Mouse (Mus musculus) intestine, embryonic 14.5 days (tissue): Measurements from ENCODE around the gene Litaf. TPM values are rescaled to one million over a fixed set of nuclear protein-coding genes. Genes with fewer than 3 reads are reported as not detected.

Experiments used
- ATAC-seq: fragments of 200-750 bp; cut with Nextera tagmentation; replicated peaks from 2 replicates; pipeline ENCODE4 v1.8.0; 2017; ENCODE audit warnings: low read depth, moderate number of reproducible peaks, moderate TSS enrichment, moderate library complexity; ENCODE audit not compliant: low FRiP score, low TSS enrichment
- DNase-seq: peaks from one replicate; pipeline ENCODE4 v3.0.0-alpha.2; 2018; ENCODE audit warnings: low spot score
- H3K27ac ChIP-seq: fragments of 300-500 bp; sonication (generic); 2 replicates; pipeline ENCODE4 v1.5.1; 2014; ENCODE audit warnings: low read depth, mild to moderate bottlenecking, control low read depth
- H3K27me3 ChIP-seq: fragments of 300-500 bp; sonication (generic); replicated peaks from 2 replicates; pipeline ENCODE4 v1.6.1; 2014; ENCODE audit warnings: low read length, control low read depth; ENCODE audit not compliant: control insufficient read depth, insufficient read depth
- H3K36me3 ChIP-seq: fragments of 300-500 bp; sonication (generic); 2 replicates; pipeline ENCODE4 v1.6.1; 2014; ENCODE audit warnings: low read length, control low read depth; ENCODE audit not compliant: control insufficient read depth, insufficient read depth
- H3K4me1 ChIP-seq: fragments of 300-500 bp; sonication (generic); replicated peaks from 2 replicates; pipeline ENCODE4 v1.6.1; 2014; ENCODE audit warnings: low read length, control low read depth, mixed read lengths; ENCODE audit not compliant: control insufficient read depth, insufficient read depth
- H3K4me2 ChIP-seq: fragments of 300-500 bp; sonication (generic); 2 replicates; pipeline ENCODE4 v1.6.1; 2014; ENCODE audit warnings: low read length
- H3K4me3 ChIP-seq: fragments of 300-500 bp; sonication (generic); 2 replicates; pipeline ENCODE4 v1.5.1; 2014; ENCODE audit warnings: low read depth, low read length, control low read depth, mixed read lengths
- H3K9ac ChIP-seq: fragments of 300-500 bp; sonication (generic); 2 replicates; pipeline ENCODE4 v1.6.1; 2014; ENCODE audit warnings: mild to moderate bottlenecking, low read length
- H3K9me3 ChIP-seq: fragments of 300-500 bp; sonication (generic); 2 replicates; pipeline ENCODE4 v1.6.1; 2016; ENCODE audit warnings: low read length, control low read depth; ENCODE audit not compliant: control insufficient read depth
- WGBS: fragments of 180-500 bp; shearing (Covaris S2); extraction: QIAGEN DNeasy Blood & Tissue Kit; methylation state at CpG from one replicate; pipeline ENCODE4 v1.1.7; 2014; 5-methylcytosine and 5-hydroxymethylcytosine counted together
- polyA plus RNA-seq: library from polyadenylated mRNA; unstranded; fragments of >200 nt; fragmentation: Nextera tagmentation; extraction: Ambion mirVana; gene quantifications from 2 replicates; pipeline ENCODE4 v1.2.1, GENCODE M21; 2014

The Litaf gene
- polyA plus RNA-seq, 1 experiment from 2014 or later = 106 TPM

- DNase-seq (peak; percentile 72), ATAC-seq (no peak)
- no peaks in the 10 kb centered on the region for H3K9me3 ChIP-seq
- H3K27ac ChIP-seq = peak overlapping the region; percentile 86
- peaks cover 31% of the 10 kb centered on the region for H3K4me1 ChIP-seq
- 30% methylated on average over 13 of the region's 13 CpGs for WGBS
- H3K36me3 ChIP-seq = 0 out of 2 replicates have a peak, but pooled peaks cover 3% of the 10 kb centered on the region
- H3K4me3 ChIP-seq = no peak overlapping the region
- no peaks in the 10 kb centered on the region for H3K27me3 ChIP-seq
- no peak overlapping the region; the same call in 1 of the 2 replicates for H3K4me2 ChIP-seq
- H3K9ac ChIP-seq = peak overlapping the region; percentile 14; the same call in 1 of the 2 replicates
Observed at GRCm38 (mm10) chr16:11062794-11063721, 2.9 kb downstream of the Litaf start.

- no peak within 1 kb of the TSS for H3K9ac ChIP-seq
- no peak for ATAC-seq
- H3K4me3 ChIP-seq = no peak within 1 kb of the TSS
- DNase-seq = no peak
- no peaks in the 10 kb centered on the region for H3K9me3 ChIP-seq
- H3K4me1 ChIP-seq = peaks cover 19% of the 10 kb centered on the region
- no peaks in the 10 kb centered on the region for H3K27me3 ChIP-seq
- H3K27ac ChIP-seq = no peak within 1 kb of the TSS
- WGBS = 89% methylated on average over 4 of the region's 4 CpGs
- no peaks in the 10 kb centered on the region for H3K36me3 ChIP-seq
- H3K4me2 ChIP-seq = no peak within 1 kb of the TSS
Observed at GRCm38 (mm10) chr16:11060645-11061044, 5.3 kb downstream of the Litaf start, which contains the start of gene Snn. Gene Snn (plus strand): TSS chr16:11060945.

- Histone ChIP-seq H3K36me3 (no peaks in the 10 kb centered on the region), H3K4me3 (no peak overlapping the region), H3K4me1 (no peaks in the 10 kb centered on the region), H3K27ac (no peak overlapping the region), H3K27me3 (no peaks in the 10 kb centered on the region), H3K9ac (no peak overlapping the region), H3K4me2 (no peak overlapping the region), H3K9me3 (no peaks in the 10 kb centered on the region)
- WGBS = 65% methylated on average over 5 of the region's 5 CpGs
- ATAC-seq = no peak
- no peak for DNase-seq
Observed at GRCm38 (mm10) chr16:11055916-11056315, 10.0 kb downstream of the Litaf start.

- Histone ChIP-seq H3K9ac (no peak overlapping the region), H3K27ac (no peak overlapping the region), H3K4me1 (no peaks in the 10 kb centered on the region), H3K36me3 (no peaks in the 10 kb centered on the region), H3K9me3 (no peaks in the 10 kb centered on the region), H3K4me2 (no peak overlapping the region), H3K4me3 (no peak overlapping the region), H3K27me3 (no peaks in the 10 kb centered on the region)
- ATAC-seq (no peak), DNase-seq (no peak)
- 83% methylated on average over 6 of the region's 6 CpGs for whole genome bisulfite sequencing
Observed at GRCm38 (mm10) chr16:11054871-11055270, 11.1 kb downstream of the Litaf start.

- Histone ChIP-seq H3K9ac (no peak overlapping the region), H3K27me3 (no peaks in the 10 kb centered on the region), H3K27ac (no peak overlapping the region), H3K36me3 (no peaks in the 10 kb centered on the region), H3K4me1 (no peaks in the 10 kb centered on the region), H3K9me3 (no peaks in the 10 kb centered on the region), H3K4me2 (no peak overlapping the region), H3K4me3 (no peak overlapping the region)
- no peak for DNase-seq
- WGBS = 60% methylated on average over 6 of the region's 6 CpGs
- ATAC-seq = no peak
Observed at GRCm38 (mm10) chr16:11054409-11054808, 11.5 kb downstream of the Litaf start.

- Histone ChIP-seq H3K4me1 (no peaks in the 10 kb centered on the region), H3K27ac (no peak overlapping the region), H3K36me3 (no peaks in the 10 kb centered on the region), H3K9ac (no peak overlapping the region), H3K27me3 (no peaks in the 10 kb centered on the region), H3K4me3 (no peak overlapping the region), H3K9me3 (no peaks in the 10 kb centered on the region), H3K4me2 (no peak overlapping the region)
- DNase-seq = no peak
- ATAC-seq = no peak
- WGBS = 88% methylated on average over 11 of the region's 11 CpGs
Observed at GRCm38 (mm10) chr16:11051134-11051533, 14.8 kb downstream of the Litaf start.

GRCm38 (mm10) chr16:11050226-11050625 is 15.7 kb downstream of the Litaf start:
- H3K4me3 ChIP-seq = no peak overlapping the region
- WGBS = 85% methylated on average over 2 of the region's 2 CpGs
- no peak for ATAC-seq

GRCm38 (mm10) chr16:11047130-11047529 is 18.8 kb downstream of the Litaf start:
- 82% methylated on average over 7 of the region's 7 CpGs for WGBS
- no peak overlapping the region for H3K27ac ChIP-seq

More at GRCm38 (mm10) chr16:11050226-11050625, 15.7 kb downstream of the Litaf start:
- Histone ChIP-seq H3K36me3 (no peaks in the 10 kb centered on the region), H3K4me1 (no peaks in the 10 kb centered on the region), H3K27ac (no peak overlapping the region), H3K27me3 (no peaks in the 10 kb centered on the region), H3K9me3 (no peaks in the 10 kb centered on the region), H3K4me2 (no peak overlapping the region), H3K9ac (no peak overlapping the region)
- DNase-seq = no peak

More at GRCm38 (mm10) chr16:11047130-11047529, 18.8 kb downstream of the Litaf start:
- Histone ChIP-seq H3K27me3 (no peaks in the 10 kb centered on the region), H3K9ac (no peak overlapping the region), H3K4me3 (no peak overlapping the region), H3K4me2 (no peak overlapping the region), H3K9me3 (no peaks in the 10 kb centered on the region), H3K36me3 (no peaks in the 10 kb centered on the region), H3K4me1 (no peaks in the 10 kb centered on the region)
- ATAC-seq (no peak), DNase-seq (no peak)
